In genomic region chr4:137357517-137358254, GRCm38 (mm10) we compare ENCODE assay signal across 8 mouse cellular contexts. TPM values are rescaled to one million over a fixed set of nuclear protein-coding genes. Genes with fewer than 3 reads are reported as not detected.
DNase-seq lines count a peak whose midpoint lies in the region; ATAC-seq lines count a peak whose summit lies in the region.

Cdc42 (minus strand) TSS chr4:137357720.

- no peaks in the 10 kb centered on the region for H3K36me3 ChIP-seq in lung, embryonic 16.5 days (ENCODE audit: control insufficient read depth, insufficient read depth, low read length)

- H3K4me2 ChIP-seq in lung, embryonic 16.5 days (ENCODE audit: low read depth, low read length), result peak within 1 kb of the TSS; percentile 80

- H3K27ac ChIP-seq in lung, embryonic 16.5 days (ENCODE audit: low read length), result peak within 1 kb of the TSS; percentile 97

- under 1% methylated on average over 36 of the region's 44 CpGs for WGBS in lung, embryonic 16.5 days

- H3K9ac ChIP-seq in lung, embryonic 16.5 days (ENCODE audit: low read length), result peak within 1 kb of the TSS; percentile 99

- peak; percentile 87 for DNase-seq in MEL-GATA-1-ER (ENCODE audit: extremely low read depth, low read depth)
- peak; percentile 97 for DNase-seq in cerebellum, adult 8-10 months
- DNase-seq in forelimb bud, embryonic 11.5 days (ENCODE audit: low read depth, low spot score), result peak; percentile 96
- peak; percentile 95 for DNase-seq in layer of hippocampus, adult 9-10 months (ENCODE audit: low spot score)
- DNase-seq in ovary, postnatal 10 days (ENCODE audit: low spot score), result peak; percentile 96
- DNase-seq in thymus, postnatal 10 days (ENCODE audit: low spot score in 2 of 2), result peak; percentile 98 to 99

- peak within 1 kb of the TSS; percentile 89 for H3K4me3 ChIP-seq in lung, embryonic 16.5 days (ENCODE audit: low read length)

- peaks cover 27% of the 10 kb centered on the region for H3K4me1 ChIP-seq in lung, embryonic 16.5 days (replicated peaks; ENCODE audit: control insufficient read depth, insufficient read depth, low read length)

- H3K9me3 ChIP-seq in lung, embryonic 16.5 days (ENCODE audit: control insufficient read depth, low read length), result no peaks in the 10 kb centered on the region

- ATAC-seq in hematopoietic stem cell, adult 5-6 weeks (replicated peaks in 1 of 2; ENCODE audit: insufficient read depth in 1 of 2, low FRiP score in 2 of 2, low TSS enrichment in 1 of 2, low read depth in 1 of 2, poor library complexity in 2 of 2, severe bottlenecking in 2 of 2), result peak; percentile 96 to 97
- ATAC-seq in lung, embryonic 16.5 days (ENCODE audit: low read depth), result peak; percentile 98

- H3K27me3 ChIP-seq in lung, embryonic 16.5 days (ENCODE audit: control insufficient read depth, insufficient read depth, low read depth, low read length), result no peaks in the 10 kb centered on the region

RNA-seq across cellular contexts. Expression of gene Cdc42, which starts in this region (rescaled TPM):
- 486 and 545 TPM in 2 replicates for total RNA-seq in hematopoietic stem cell, adult 5-6 weeks (2017)
- 699 and 707 TPM in 2 replicates for polyA plus RNA-seq in lung, embryonic 16.5 days (2015; fragmentation: Nextera tagmentation; extraction: Ambion mirVana)

Comparison
In these comparisons a context has a peak if more than half of its experiments do, and no peak if none do; other contexts are left out.
1. Peak in every context shown above with its lines: DNase-seq, ATAC-seq, H3K4me3 ChIP-seq and H3K27ac ChIP-seq.